Mouse (Mus musculus): ENCODE measurements at regions not wholly inside any gene's neighbourhood (a gene's known extent, or its start where the extent isn't known, plus 50 kb on each side); places are given as distances from the start of the nearest gene placed in this dataset.

GRCm38 (mm10) chr2:115385207-115386168 is 196.0 kb upstream of the BC052040 start:
- no peak for ATAC-seq (replicated peaks)
- H3K9me3 ChIP-seq = no peaks in the 10 kb centered on the region
- H3K36me3 ChIP-seq = no peaks in the 10 kb centered on the region
- no peak overlapping the region for H3K9ac ChIP-seq (replicated peaks)
- H3K27ac ChIP-seq (replicated peaks) = no peak overlapping the region
- H3K27me3 ChIP-seq = no peaks in the 10 kb centered on the region
- no peak overlapping the region for H3K4me3 ChIP-seq
- H3K4me2 ChIP-seq (replicated peaks) = no peak overlapping the region
- 52% methylated on average over 16 of the region's 16 CpGs for WGBS
- H3K4me1 ChIP-seq = peaks cover 19% of the 10 kb centered on the region

- Histone ChIP-seq H3K9ac (replicated peaks) (no peak overlapping the region), H3K27me3 (no peaks in the 10 kb centered on the region), H3K4me1 (no peaks in the 10 kb centered on the region), H3K4me3 (no peak overlapping the region), H3K4me2 (replicated peaks) (no peak overlapping the region), H3K9me3 (no peaks in the 10 kb centered on the region), H3K36me3 (no peaks in the 10 kb centered on the region), H3K27ac (replicated peaks) (no peak overlapping the region)
- WGBS = 94% methylated on average over 7 of the region's 7 CpGs
- no peak for ATAC-seq (replicated peaks)
These were observed 189.9 kb upstream of the BC052040 start for GRCm38 (mm10) chr2:115391575-115391974.

- no peaks in the 10 kb centered on the region for H3K4me1 ChIP-seq
- H3K4me3 ChIP-seq = no peak overlapping the region
- H3K9ac ChIP-seq (replicated peaks) = no peak overlapping the region
- no peaks in the 10 kb centered on the region for H3K9me3 ChIP-seq
- H3K36me3 ChIP-seq = no peaks in the 10 kb centered on the region
- H3K4me2 ChIP-seq (replicated peaks) = no peak overlapping the region
- 90% methylated on average over 8 of the region's 8 CpGs for WGBS
- no peaks in the 10 kb centered on the region for H3K27me3 ChIP-seq
- no peak overlapping the region for H3K27ac ChIP-seq (replicated peaks)
- ATAC-seq (replicated peaks) = no peak
These were observed 189.3 kb upstream of the BC052040 start for GRCm38 (mm10) chr2:115392082-115392762.

GRCm38 (mm10) chr2:115394091-115394490 is 187.4 kb upstream of the BC052040 start:
- WGBS = 74% methylated on average over 4 of the region's 4 CpGs
- no peak for ATAC-seq (replicated peaks)
- H3K27me3 ChIP-seq = no peaks in the 10 kb centered on the region
- H3K9me3 ChIP-seq = no peaks in the 10 kb centered on the region
- no peak overlapping the region for H3K4me2 ChIP-seq (replicated peaks)
- H3K36me3 ChIP-seq = no peaks in the 10 kb centered on the region
- no peak overlapping the region for H3K4me3 ChIP-seq
- no peak overlapping the region for H3K9ac ChIP-seq (replicated peaks)
- H3K27ac ChIP-seq (replicated peaks) = no peak overlapping the region
- no peaks in the 10 kb centered on the region for H3K4me1 ChIP-seq

GRCm38 (mm10) chr2:115398550-115398949 is 183.0 kb upstream of the BC052040 start:
- ATAC-seq (replicated peaks) = no peak
- no peaks in the 10 kb centered on the region for H3K27me3 ChIP-seq
- no peaks in the 10 kb centered on the region for H3K36me3 ChIP-seq
- no peak overlapping the region for H3K9ac ChIP-seq (replicated peaks)
- no peaks in the 10 kb centered on the region for H3K4me1 ChIP-seq
- no peaks in the 10 kb centered on the region for H3K9me3 ChIP-seq
- no peak overlapping the region for H3K4me2 ChIP-seq (replicated peaks)
- H3K27ac ChIP-seq (replicated peaks) = no peak overlapping the region
- 91% methylated on average over 4 of the region's 4 CpGs for WGBS
- H3K4me3 ChIP-seq = no peak overlapping the region

- Histone ChIP-seq H3K4me1 (no peaks in the 10 kb centered on the region), H3K36me3 (no peaks in the 10 kb centered on the region), H3K9ac (replicated peaks) (no peak overlapping the region), H3K27me3 (no peaks in the 10 kb centered on the region), H3K9me3 (no peaks in the 10 kb centered on the region), H3K4me2 (replicated peaks) (no peak overlapping the region), H3K27ac (replicated peaks) (no peak overlapping the region), H3K4me3 (no peak overlapping the region)
- no peak for ATAC-seq (replicated peaks)
- 79% methylated on average over 6 of the region's 6 CpGs for WGBS
These were observed 182.3 kb upstream of the BC052040 start for GRCm38 (mm10) chr2:115399107-115399740.

- Histone ChIP-seq H3K27ac (replicated peaks) (no peak overlapping the region), H3K4me3 (no peak overlapping the region), H3K9me3 (no peaks in the 10 kb centered on the region), H3K36me3 (no peaks in the 10 kb centered on the region), H3K4me2 (replicated peaks) (no peak overlapping the region), H3K9ac (replicated peaks) (no peak overlapping the region), H3K4me1 (no peaks in the 10 kb centered on the region), H3K27me3 (no peaks in the 10 kb centered on the region)
- ATAC-seq (replicated peaks) = no peak
- WGBS = 95% methylated on average over 10 of the region's 10 CpGs
These were observed 181.4 kb upstream of the BC052040 start for GRCm38 (mm10) chr2:115399987-115400550.

- no peak overlapping the region for H3K27ac ChIP-seq (replicated peaks)
- no peaks in the 10 kb centered on the region for H3K36me3 ChIP-seq
- WGBS = 80% methylated on average over 2 of the region's 2 CpGs
- H3K4me2 ChIP-seq (replicated peaks) = no peak overlapping the region
- H3K4me3 ChIP-seq = no peak overlapping the region
- ATAC-seq (replicated peaks) = no peak
- no peaks in the 10 kb centered on the region for H3K9me3 ChIP-seq
- H3K4me1 ChIP-seq = no peaks in the 10 kb centered on the region
- no peak overlapping the region for H3K9ac ChIP-seq (replicated peaks)
- no peaks in the 10 kb centered on the region for H3K27me3 ChIP-seq
These were observed 179.3 kb upstream of the BC052040 start for GRCm38 (mm10) chr2:115402246-115402645.

- no peak overlapping the region for H3K4me3 ChIP-seq
- no peaks in the 10 kb centered on the region; the same call in 1 of the 2 replicates for H3K4me1 ChIP-seq
- no peaks in the 10 kb centered on the region for H3K9me3 ChIP-seq
- H3K27me3 ChIP-seq = no peaks in the 10 kb centered on the region
- no peak for ATAC-seq (replicated peaks)
- no peak overlapping the region for H3K9ac ChIP-seq (replicated peaks)
- no peak overlapping the region for H3K27ac ChIP-seq (replicated peaks)
- WGBS = 56% methylated on average over 2 of the region's 2 CpGs
- H3K36me3 ChIP-seq = no peaks in the 10 kb centered on the region
- H3K4me2 ChIP-seq (replicated peaks) = no peak overlapping the region
These were observed 149.0 kb upstream of the BC052040 start for GRCm38 (mm10) chr2:115432476-115432875.

DNA sequence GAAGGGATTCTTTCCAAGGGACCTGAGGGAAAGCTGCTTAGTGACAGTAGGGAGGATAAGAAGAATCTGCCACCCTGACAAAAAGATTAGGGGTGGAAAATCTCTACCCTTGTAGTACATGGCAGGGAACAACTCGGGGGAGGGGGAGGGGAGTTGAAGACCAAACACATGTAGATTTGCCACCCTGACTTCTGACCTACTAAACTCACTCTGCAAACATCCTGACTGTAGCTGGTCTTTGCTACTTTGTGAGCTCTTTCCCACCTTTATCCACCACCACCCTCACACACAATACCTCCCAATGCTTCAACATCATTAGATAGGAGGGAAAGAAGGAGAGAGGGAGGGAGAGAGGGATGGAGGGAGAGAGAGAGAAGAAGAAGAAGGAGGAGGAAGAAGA is 140.4 kb upstream of the BC052040 start:
- H3K9ac ChIP-seq (replicated peaks) = no peak overlapping the region
- ATAC-seq (replicated peaks) = no peak
- H3K27me3 ChIP-seq = no peaks in the 10 kb centered on the region
- 27% methylated on average over 1 of the region's 1 CpGs for WGBS
- no peaks in the 10 kb centered on the region for H3K9me3 ChIP-seq
- H3K4me3 ChIP-seq = no peak overlapping the region
- H3K36me3 ChIP-seq = no peaks in the 10 kb centered on the region
- H3K4me2 ChIP-seq (replicated peaks) = no peak overlapping the region
- H3K4me1 ChIP-seq = no peaks in the 10 kb centered on the region
- no peak overlapping the region for H3K27ac ChIP-seq (replicated peaks)

DNA sequence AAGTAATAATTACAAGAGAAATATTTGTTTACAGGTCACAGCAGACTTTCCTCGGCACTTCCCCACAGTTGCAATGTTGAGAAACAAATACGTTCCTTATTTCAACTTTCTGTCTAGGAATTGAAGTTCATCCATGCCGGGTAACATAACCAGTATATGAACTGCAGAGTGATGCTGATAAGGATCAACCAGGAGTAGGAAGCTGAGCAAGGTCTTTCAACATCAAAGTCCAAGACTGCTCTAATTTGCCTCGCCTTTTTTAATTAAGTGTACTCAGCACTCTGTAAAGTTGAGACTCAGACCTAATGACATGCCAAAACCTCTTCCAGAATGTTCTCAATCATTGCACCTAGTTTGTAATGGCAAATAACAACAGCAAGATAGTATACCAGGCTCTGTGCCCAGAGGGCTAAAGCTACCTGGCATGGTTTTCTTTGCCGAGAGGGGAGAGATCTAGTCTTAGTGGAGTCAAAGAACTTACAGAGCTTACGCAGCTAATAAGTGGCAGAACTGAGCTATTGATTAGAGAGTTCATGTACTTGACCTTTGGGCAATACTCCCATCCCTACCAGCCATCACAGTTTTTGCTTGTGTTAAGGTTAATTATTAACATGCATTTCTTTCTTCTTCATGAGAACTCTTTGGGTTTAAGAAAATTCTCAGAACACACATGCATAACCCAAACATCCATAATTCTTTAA is 131.6 kb upstream of the BC052040 start:
- no peak overlapping the region for H3K9ac ChIP-seq (replicated peaks)
- 93% methylated on average over 6 of the region's 6 CpGs for WGBS
- no peaks in the 10 kb centered on the region for H3K36me3 ChIP-seq

More for the DNA sequence above, 131.6 kb upstream of the BC052040 start:
- H3K4me2 ChIP-seq (replicated peaks) = no peak overlapping the region
- ATAC-seq (replicated peaks) = no peak
- no peaks in the 10 kb centered on the region for H3K27me3 ChIP-seq
- H3K27ac ChIP-seq (replicated peaks) = no peak overlapping the region
- H3K9me3 ChIP-seq = no peaks in the 10 kb centered on the region
- H3K4me3 ChIP-seq = no peak overlapping the region
- H3K4me1 ChIP-seq = no peaks in the 10 kb centered on the region
